Mouse (Mus musculus): ENCODE measurements around the gene Zfp119a. TPM values are rescaled to one million over a fixed set of nuclear protein-coding genes. Genes with fewer than 3 reads are reported as not detected.
"Not testable (repeated sequence)": the region's sequence is repeated elsewhere in the genome, so short reads cannot be mapped to it uniquely, and the experiment has no call there.

Gene Zfp119a
- 9.4 and 10.2 TPM in 2 replicates for polyA plus RNA-seq (2016; fragmentation: Nextera tagmentation; extraction: Ambion mirVana)

DNA sequence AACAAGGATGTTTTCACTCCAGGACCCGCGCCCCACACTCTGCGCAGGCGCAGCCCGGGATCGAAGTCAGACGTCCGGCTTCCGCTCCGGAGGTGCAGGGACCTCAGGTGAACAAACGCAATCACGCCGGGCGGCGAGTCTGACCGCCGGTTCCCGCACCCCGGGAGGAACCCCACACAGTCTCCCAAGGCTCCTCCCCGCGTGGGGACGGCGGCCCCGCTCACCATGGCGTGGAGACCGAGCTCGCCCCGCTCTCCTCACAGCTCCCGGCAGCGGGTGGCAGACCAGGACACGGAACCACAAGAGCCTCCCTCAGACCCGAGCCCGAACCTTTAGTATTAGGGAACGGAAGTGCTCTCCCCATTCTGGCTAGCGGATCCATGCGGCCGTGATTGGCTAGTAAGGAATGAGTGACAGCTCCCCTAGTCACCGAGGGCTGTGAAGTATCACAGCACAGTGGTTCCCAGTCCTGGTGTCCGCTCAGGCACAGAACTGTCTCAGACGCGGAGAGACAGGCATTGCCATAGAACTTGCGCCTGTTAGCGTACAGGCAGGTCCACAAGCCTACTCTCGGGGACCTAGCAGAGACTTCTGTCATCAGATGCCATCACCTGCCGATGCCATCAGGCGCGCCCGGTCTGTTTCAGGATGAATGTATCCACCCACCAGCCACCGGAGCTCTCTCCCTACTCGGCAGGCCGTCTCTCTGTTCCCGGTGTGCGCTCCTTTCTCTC, at the start of gene Zfp119a:
Gene Zfp119a, minus strand, starts transcription at position 295 of the 734 bp plus-strand sequence.
- peak; percentile 84 for DNase-seq (ENCODE audit: low spot score)
- H3K4me3 ChIP-seq: peak within 1 kb of the TSS; percentile 60
- not testable (repeated sequence) for H3K36me3 ChIP-seq (replicated peaks); H3K9me3 ChIP-seq; H3K27me3 ChIP-seq (replicated peaks; ENCODE audit: low read depth, poor library complexity, severe bottlenecking)
- H3K27ac ChIP-seq (replicated peaks): peak within 1 kb of the TSS; percentile 83
- WGBS: under 1% methylated on average over 46 of the region's 53 CpGs
- peaks cover 13% of the 10 kb centered on the region for H3K4me1 ChIP-seq

DNA sequence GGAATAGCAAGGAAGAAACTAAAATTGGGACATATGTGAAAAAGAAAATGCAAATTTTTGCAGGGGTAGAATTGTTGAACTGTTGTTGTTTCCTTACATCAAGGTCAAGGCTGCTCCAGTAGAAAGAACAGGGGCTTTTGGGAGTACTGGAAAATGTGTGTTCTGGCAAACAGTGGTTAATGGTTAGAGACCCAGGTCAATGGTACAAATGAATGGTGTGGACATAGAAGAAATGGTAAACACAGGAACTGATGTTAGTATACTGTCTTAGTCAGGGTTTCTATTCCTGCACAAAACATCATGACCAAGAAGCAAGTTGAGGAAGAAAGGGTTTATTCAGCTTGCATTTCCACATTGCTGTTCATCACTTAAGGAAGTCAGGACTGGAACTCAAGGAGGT, 27.9 kb upstream of the Zfp119a start:
- no peak overlapping the region for H3K4me3 ChIP-seq
- H3K9me3 ChIP-seq: no peaks in the 10 kb centered on the region
- H3K27ac ChIP-seq (replicated peaks): no peak overlapping the region
- H3K27me3 ChIP-seq (replicated peaks; ENCODE audit: low read depth, poor library complexity, severe bottlenecking): no peaks in the 10 kb centered on the region
- no peaks in the 10 kb centered on the region for H3K36me3 ChIP-seq (replicated peaks)
- H3K4me1 ChIP-seq: no peaks in the 10 kb centered on the region
- DNase-seq (ENCODE audit: low spot score): no peak

DNA sequence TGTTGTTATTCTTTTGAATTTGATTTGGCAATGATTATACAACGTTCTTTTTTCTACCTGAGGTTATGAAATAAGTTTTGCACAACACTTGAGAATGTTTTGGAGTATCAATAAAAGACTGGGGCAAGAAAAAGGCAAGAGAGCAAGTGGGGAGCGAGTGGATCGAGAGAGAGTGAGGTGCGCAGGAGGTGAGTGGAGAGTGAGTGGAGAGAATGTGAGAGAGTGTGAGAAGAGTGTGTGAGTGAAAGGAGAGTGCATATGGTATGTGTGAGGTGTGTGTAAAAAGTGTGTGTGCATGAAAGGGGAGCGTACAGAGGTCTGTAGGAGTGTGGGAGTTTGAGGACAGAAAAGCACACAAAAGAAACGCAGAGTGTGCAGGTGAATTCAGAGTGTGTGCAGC, 25.4 kb upstream of the Zfp119a start:
- H3K9me3 ChIP-seq: 0 out of 2 replicates have a peak, but pooled peaks cover 3% of the 10 kb centered on the region
- H3K36me3 ChIP-seq (replicated peaks): 0 out of 2 replicates have a peak, but pooled peaks cover under 1% of the 10 kb centered on the region
- no peak overlapping the region for H3K27ac ChIP-seq (replicated peaks)
- no peaks in the 10 kb centered on the region for H3K27me3 ChIP-seq (replicated peaks; ENCODE audit: low read depth, poor library complexity, severe bottlenecking)
- DNase-seq (ENCODE audit: low spot score): no peak
- no peaks in the 10 kb centered on the region for H3K4me1 ChIP-seq
- H3K4me3 ChIP-seq: no peak overlapping the region
- 77% methylated on average over 6 of the region's 6 CpGs for WGBS

DNA sequence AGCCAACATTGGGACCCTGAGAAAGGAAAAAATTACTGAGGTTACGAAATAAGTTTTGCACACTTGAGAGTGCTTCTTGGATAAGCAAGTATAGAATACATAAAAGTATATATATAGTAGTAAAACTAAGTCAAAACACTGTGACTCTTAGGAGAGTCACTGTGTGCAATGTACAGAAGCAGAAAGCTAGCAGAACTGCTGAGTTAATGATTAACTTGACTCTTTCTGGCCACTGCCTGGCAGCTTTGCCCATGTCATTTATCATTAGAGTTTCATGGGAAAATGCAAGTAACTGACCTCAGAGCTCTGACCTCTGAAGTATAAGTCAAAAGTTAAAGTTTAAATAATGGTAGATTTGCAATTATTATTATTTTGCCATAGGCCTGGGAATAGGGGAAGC, 25.0 kb upstream of the Zfp119a start:
- no peak for DNase-seq (ENCODE audit: low spot score)
- no peak overlapping the region for H3K4me3 ChIP-seq
- 0 out of 2 replicates have a peak, but pooled peaks cover 4% of the 10 kb centered on the region for H3K36me3 ChIP-seq (replicated peaks)
- no peaks in the 10 kb centered on the region for H3K27me3 ChIP-seq (replicated peaks; ENCODE audit: low read depth, poor library complexity, severe bottlenecking)
- H3K27ac ChIP-seq (replicated peaks): no peak overlapping the region
- peaks cover 3% of the 10 kb centered on the region; the same call in 1 of the 2 replicates for H3K9me3 ChIP-seq
- WGBS: 87% methylated on average over 1 of the region's 1 CpGs
- H3K4me1 ChIP-seq: no peaks in the 10 kb centered on the region

DNA sequence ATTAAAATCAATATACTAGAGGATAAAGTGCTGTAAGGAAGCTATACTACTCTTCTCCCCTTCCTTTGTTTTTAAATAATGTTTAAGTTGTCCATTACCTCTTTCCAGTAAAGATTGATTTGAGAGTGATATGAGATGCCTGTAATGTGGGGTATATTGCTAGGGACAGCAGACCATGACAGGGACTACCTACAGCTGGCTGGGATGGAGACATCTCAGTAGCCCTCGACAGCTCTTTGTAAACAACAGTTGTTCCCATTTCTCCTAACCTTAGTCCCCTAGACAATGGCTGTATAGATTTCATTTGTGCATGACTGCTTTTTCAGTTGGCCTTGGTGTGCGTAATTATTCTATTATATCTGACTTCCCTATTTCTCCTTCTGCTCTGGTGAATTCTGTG, 24.4 kb upstream of the Zfp119a start:
- 76% methylated on average over 2 of the region's 2 CpGs for WGBS

DNA sequence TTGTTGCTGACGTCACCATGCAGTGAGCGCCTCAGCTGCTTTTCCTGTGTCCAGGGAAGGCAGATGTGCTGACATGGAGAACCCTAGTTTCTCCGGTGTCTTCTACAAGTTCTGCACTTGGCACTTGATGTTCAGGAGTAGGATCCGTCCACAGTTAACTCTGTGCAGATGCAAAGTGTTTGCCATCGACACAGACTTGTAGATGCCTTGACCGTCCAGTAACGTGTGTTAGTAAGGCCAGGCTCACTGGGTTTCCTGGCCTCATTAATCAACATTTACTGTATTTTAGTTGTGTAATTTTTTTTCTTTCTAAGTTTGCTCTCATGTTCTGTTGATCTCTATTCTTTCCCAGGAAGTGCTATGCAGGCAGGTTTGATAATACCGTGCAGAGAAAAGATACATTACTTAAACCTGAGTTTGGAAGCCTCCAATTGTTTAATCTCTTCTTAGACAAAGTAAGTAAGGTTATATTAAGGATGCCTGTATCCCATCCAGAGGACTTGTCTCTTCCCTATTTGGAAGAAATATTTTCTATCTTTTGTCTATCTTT, 13.8 kb upstream of the Zfp119a start:
- Histone ChIP-seq H3K36me3 (replicated peaks) (peaks cover 22% of the 10 kb centered on the region), H3K27ac (replicated peaks) (peak overlapping the region; percentile 26; the same call in 1 of the 2 replicates), H3K4me3 (peak overlapping the region; percentile 59)
- H3K9me3 ChIP-seq; H3K4me1 ChIP-seq; H3K27me3 ChIP-seq (replicated peaks; ENCODE audit: low read depth, poor library complexity, severe bottlenecking); DNase-seq (ENCODE audit: low spot score): not testable (repeated sequence)
- 17% methylated on average over 6 of the region's 8 CpGs for WGBS

More for the DNA sequence above, 24.4 kb upstream of the Zfp119a start:
- Histone ChIP-seq H3K4me3 (no peak overlapping the region), H3K27ac (replicated peaks) (no peak overlapping the region), H3K9me3 (peaks cover 9% of the 10 kb centered on the region), H3K36me3 (replicated peaks) (peaks cover 9% of the 10 kb centered on the region), H3K4me1 (no peaks in the 10 kb centered on the region), H3K27me3 (replicated peaks; ENCODE audit: low read depth, poor library complexity, severe bottlenecking) (no peaks in the 10 kb centered on the region)
- no peak for DNase-seq (ENCODE audit: low spot score)

DNA sequence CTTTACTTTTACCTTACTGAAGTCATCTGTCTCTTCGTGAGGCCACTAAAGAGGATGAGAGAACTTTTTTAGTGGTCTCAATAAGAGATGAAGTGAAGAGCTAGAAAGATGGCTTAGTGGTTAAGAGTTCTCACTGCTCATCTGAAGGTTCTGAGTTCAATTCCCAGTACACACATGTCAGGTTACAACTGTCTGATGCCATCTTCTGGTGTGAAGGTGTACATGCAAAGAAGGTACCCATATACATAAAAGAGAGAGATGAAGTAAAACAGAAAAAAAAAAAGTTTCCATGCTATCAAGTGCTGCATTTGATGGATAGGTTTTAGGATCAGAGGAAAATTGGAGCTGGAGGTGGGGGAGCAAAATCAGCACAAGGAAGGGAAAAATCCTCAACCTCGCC, 6.2 kb upstream of the Zfp119a start:
- WGBS: 64% methylated on average over 2 of the region's 2 CpGs
- H3K36me3 ChIP-seq (replicated peaks): no peaks in the 10 kb centered on the region
- H3K27me3 ChIP-seq (replicated peaks; ENCODE audit: low read depth, poor library complexity, severe bottlenecking): no peaks in the 10 kb centered on the region
- H3K9me3 ChIP-seq: no peaks in the 10 kb centered on the region
- no peak overlapping the region for H3K27ac ChIP-seq (replicated peaks)
- H3K4me3 ChIP-seq: no peak overlapping the region
- H3K4me1 ChIP-seq: no peaks in the 10 kb centered on the region
- DNase-seq (ENCODE audit: low spot score): no peak

DNA sequence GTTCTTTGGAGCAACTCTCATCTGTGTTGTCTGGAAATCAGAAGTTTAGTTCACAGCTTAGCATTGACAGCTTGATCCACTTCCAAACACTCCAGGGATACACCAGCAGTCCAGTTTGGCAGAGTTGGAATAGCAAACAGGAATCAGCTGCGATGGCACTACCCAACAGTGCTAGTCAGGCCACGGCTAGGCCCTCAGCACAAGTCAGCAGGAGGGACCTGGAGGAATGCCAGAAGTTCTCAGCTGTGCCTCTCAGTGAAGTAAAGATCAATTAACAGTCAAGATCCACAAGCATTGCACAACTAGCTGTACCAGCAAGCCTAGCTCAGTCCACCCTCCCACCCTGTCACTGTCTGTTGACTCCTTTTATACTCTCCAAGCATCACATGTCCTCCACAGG, 4.9 kb upstream of the Zfp119a start:
- Histone ChIP-seq H3K9me3 (no peaks in the 10 kb centered on the region), H3K27ac (replicated peaks) (no peak overlapping the region), H3K4me1 (0 out of 2 replicates have a peak, but pooled peaks cover 4% of the 10 kb centered on the region), H3K27me3 (replicated peaks; ENCODE audit: low read depth, poor library complexity, severe bottlenecking) (no peaks in the 10 kb centered on the region), H3K36me3 (replicated peaks) (no peaks in the 10 kb centered on the region), H3K4me3 (no peak overlapping the region)
- WGBS: 60% methylated on average over 2 of the region's 2 CpGs
- no peak for DNase-seq (ENCODE audit: low spot score)

DNA sequence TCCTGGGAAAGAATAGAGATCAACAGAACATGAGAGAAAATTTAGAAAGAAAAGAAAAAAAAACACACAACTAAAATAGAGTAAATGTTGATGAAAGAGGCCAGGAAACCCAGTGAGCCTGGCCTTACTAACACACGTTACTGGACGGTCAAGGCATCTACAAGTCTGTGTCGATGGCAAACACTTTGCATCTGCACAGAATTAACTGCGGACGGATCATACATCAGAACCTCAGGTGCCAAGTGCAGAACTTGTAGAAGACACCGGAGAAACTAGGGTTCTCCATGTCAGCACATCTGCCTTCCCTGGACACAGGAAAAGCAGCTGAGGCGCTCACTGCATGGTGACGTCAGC, 471 bp downstream of the Zfp119a start:
- H3K27ac ChIP-seq (replicated peaks): peak overlapping the region; percentile 72
- not testable (repeated sequence) for H3K36me3 ChIP-seq (replicated peaks); H3K27me3 ChIP-seq (replicated peaks; ENCODE audit: low read depth, poor library complexity, severe bottlenecking); H3K9me3 ChIP-seq; DNase-seq (ENCODE audit: low spot score)
- 3% methylated on average over 8 of the region's 8 CpGs for WGBS
- peak overlapping the region; percentile 60 for H3K4me3 ChIP-seq
- peaks cover 13% of the 10 kb centered on the region for H3K4me1 ChIP-seq

DNA sequence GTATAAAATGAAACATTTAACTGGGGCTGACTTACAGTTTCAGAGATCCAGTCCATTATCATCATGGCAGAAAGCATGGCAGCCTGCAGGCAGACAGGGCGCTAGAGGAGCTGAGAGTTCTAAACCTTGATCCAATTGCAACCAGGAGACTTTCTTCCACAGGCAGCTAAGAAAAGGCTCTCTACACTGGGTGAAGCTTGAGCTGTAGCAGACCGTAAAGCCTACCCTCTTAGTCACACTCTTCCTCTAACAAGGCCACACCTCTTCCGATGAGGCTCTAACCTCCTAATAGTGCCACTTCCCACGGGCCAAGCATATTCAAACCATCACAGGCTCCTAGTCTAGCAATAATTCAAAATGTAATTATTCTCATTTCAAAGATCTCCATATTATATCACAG, 1.5 kb downstream of the Zfp119a start:
- Histone ChIP-seq H3K27me3 (replicated peaks; ENCODE audit: low read depth, poor library complexity, severe bottlenecking) (no peaks in the 10 kb centered on the region), H3K4me3 (no peak overlapping the region), H3K27ac (replicated peaks) (no peak overlapping the region), H3K9me3 (no peaks in the 10 kb centered on the region), H3K4me1 (peaks cover 13% of the 10 kb centered on the region), H3K36me3 (replicated peaks) (peaks cover 6% of the 10 kb centered on the region)
- 92% methylated on average over 4 of the region's 4 CpGs for WGBS
- no peak for DNase-seq (ENCODE audit: low spot score)

DNA sequence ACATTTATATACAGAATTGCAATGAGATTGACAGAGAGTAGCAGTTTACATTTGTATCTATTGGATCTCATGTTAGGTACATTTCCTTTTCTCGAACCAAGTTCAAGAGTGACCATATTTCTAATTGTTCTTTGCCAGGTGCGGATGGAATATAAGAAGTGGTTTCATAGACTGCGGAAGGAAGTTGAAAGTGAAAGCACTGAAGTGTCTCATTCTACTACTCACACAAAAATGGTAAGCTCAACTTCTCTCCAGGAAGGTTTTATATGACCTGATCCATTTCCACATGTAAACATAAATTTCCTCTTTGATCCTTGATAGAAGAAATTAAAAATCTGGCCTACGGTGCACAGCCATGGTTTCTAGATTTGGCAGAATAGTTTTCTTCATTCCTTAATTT, 35.7 kb downstream of the Zfp119a start:
- no peaks in the 10 kb centered on the region for H3K4me1 ChIP-seq
- H3K36me3 ChIP-seq (replicated peaks): no peaks in the 10 kb centered on the region
- 89% methylated on average over 4 of the region's 4 CpGs for WGBS
- H3K27me3 ChIP-seq (replicated peaks; ENCODE audit: low read depth, poor library complexity, severe bottlenecking): no peaks in the 10 kb centered on the region
- no peak for DNase-seq (ENCODE audit: low spot score)
- H3K27ac ChIP-seq (replicated peaks): no peak overlapping the region
- H3K4me3 ChIP-seq: no peak overlapping the region
- no peaks in the 10 kb centered on the region for H3K9me3 ChIP-seq

DNA sequence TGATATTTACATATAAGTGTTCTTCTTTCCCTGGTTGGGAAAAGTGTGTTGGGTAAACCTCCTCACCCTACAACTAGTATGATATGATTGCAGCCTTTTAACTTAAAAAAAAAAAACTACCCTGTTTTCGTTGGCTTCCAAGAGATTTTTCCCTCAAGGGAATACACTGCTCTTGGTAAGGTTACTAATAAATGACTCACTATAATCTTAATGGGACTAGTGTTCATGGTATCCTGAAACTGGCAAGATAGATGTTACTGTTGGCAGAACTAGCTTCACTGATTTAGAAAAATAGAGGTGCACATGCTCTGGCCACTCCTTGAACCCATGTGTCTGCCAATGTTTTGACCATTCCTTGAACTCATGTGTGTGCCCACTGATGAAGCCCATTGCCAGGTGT, 57.2 kb downstream of the Zfp119a start:
- H3K27me3 ChIP-seq (replicated peaks; ENCODE audit: low read depth, poor library complexity, severe bottlenecking): no peaks in the 10 kb centered on the region
- no peak overlapping the region for H3K4me3 ChIP-seq
- 76% methylated on average over 1 of the region's 1 CpGs for WGBS
- no peaks in the 10 kb centered on the region for H3K4me1 ChIP-seq
- no peak for DNase-seq (ENCODE audit: low spot score)
- no peaks in the 10 kb centered on the region for H3K9me3 ChIP-seq
- H3K36me3 ChIP-seq (replicated peaks): no peaks in the 10 kb centered on the region
- H3K27ac ChIP-seq (replicated peaks): no peak overlapping the region

DNA sequence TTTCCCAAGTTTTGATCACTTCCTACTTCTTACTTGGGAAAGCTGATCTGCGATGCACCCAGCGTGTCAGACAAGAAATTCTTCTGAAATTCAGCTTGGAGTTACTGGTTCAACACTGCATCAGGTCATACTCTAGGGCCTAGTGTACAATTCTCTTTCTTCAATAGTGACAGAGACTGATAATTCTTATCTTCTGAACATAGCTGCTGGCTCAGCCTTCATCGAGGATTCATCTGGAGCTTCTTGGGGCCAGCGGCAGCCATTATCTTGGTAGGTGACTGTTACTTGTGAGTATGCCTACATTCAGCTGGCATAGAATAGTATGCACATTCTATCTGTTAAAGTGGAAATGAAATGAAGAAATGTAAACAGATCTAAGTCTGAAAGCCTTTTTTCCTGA, 61.9 kb downstream of the Zfp119a start:
- Histone ChIP-seq H3K9me3 (no peaks in the 10 kb centered on the region), H3K36me3 (replicated peaks) (no peaks in the 10 kb centered on the region), H3K27ac (replicated peaks) (no peak overlapping the region)

More for the DNA sequence above, 61.9 kb downstream of the Zfp119a start:
- no peak overlapping the region for H3K4me3 ChIP-seq
- H3K4me1 ChIP-seq: no peaks in the 10 kb centered on the region
- DNase-seq (ENCODE audit: low spot score): no peak
- no peaks in the 10 kb centered on the region for H3K27me3 ChIP-seq (replicated peaks; ENCODE audit: low read depth, poor library complexity, severe bottlenecking)
- WGBS: 91% methylated on average over 4 of the region's 4 CpGs

All from embryonic facial prominence, embryonic 10.5 days (tissue).